Mouse (Mus musculus) myocyte (in vitro differentiated cells): ENCODE measurements around the gene Dusp15.

Source experiments
- POLR2A ChIP-seq: IDR thresholded peaks from one replicate; pipeline ENCODE4 v1.6.1; 2011; ENCODE audit warnings: low read depth, mild to moderate bottlenecking, control low read depth, moderate library complexity; ENCODE audit not compliant: insufficient read length
- POLR2AphosphoS2 ChIP-seq: IDR thresholded peaks from one replicate; pipeline ENCODE4 v1.6.1; 2011; ENCODE audit warnings: low read depth, control low read depth; ENCODE audit not compliant: insufficient read length
- TCF12 ChIP-seq: IDR thresholded peaks from one replicate; pipeline ENCODE4 v1.6.1; 2011; ENCODE audit warnings: mild to moderate bottlenecking, control low read depth; ENCODE audit not compliant: poor library complexity, insufficient read depth, severe bottlenecking
- TCF3 ChIP-seq: IDR thresholded peaks from one replicate; pipeline ENCODE4 v1.6.1; 2011; ENCODE audit warnings: low read depth, control low read depth; ENCODE audit not compliant: insufficient read length
- USF1 ChIP-seq: IDR thresholded peaks from one replicate; pipeline ENCODE4 v1.6.1; 2011; ENCODE audit warnings: low read depth, mild to moderate bottlenecking, control low read depth, moderate library complexity

- TF ChIP-seq POLR2A (no peak), USF1 (no peak), TCF12 (no peak), POLR2AphosphoS2 (peak; percentile 52), TCF3 (no peak)
These were observed 55.7 kb downstream of the Dusp15 start for GRCm38 (mm10) chr2:152895834-152896233.
